10 mouse cellular contexts compared by ENCODE assay signal in the genomic region with DNA sequence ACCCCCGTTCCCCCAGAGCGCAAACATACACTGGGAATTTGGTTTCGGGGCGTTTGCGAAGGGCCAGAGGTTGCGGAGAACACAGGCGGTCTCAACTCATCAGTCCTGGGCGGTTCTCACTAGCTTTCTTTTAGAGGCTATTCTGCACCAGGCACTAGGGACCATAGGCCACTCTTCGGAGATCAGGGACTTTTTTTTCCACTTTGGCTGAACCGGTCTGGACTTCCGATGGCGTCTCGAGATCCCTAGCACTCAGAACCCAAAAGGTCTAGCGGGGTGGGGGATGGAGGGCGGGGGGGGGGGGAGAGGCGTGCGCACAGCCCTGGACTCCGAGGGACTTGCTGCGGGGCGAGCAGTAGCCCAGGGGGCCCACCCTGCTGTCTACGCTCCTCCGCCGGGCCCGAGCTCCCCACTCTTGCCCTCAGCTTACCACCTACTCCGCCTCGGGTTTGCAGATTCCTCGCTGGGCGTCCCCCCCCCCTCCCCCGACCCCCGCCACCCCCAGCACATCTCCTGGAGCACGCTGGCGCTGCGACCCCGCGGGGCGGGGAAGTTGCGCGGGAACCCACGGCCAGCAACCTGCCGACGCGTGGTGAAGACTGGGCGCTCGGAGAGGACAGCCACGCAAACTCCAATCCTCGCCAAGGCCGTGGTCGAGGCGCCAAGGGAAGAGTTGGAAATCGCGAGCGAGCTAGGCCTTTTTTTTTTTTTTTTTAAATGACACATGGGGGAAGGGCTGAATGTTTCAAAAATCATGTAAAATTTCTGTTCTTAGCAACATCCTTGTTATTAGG. TPM values are rescaled to one million over a fixed set of nuclear protein-coding genes. Genes with fewer than 3 reads are reported as not detected.
DNase-seq lines count a peak whose midpoint lies in the region; ATAC-seq and TF ChIP-seq lines count a peak whose summit lies in the region.
"Had no signal": no experiment of that assay in that cellular context is flagged by ENCODE, and none has a peak within 500 bp of the region (broad histone marks: within the 10 kb centered on the region; RNA-seq: fewer than 3 reads in every experiment).

No protein-coding gene starts in this region.

- H3K9ac ChIP-seq in ES-Bruce4 (ENCODE audit: low read depth, poor library complexity, severe bottlenecking), result peak overlapping the region; percentile 64
- peak overlapping the region; percentile 47 for H3K9ac ChIP-seq in forebrain, embryonic 16.5 days (replicated peaks; ENCODE audit: low read depth, low read length)
- H3K9ac ChIP-seq in liver, embryonic 15.5 days, result no peak overlapping the region

- peak overlapping the region; percentile 63 for H3K4me2 ChIP-seq in forebrain, embryonic 16.5 days (ENCODE audit: low read length)
- H3K4me2 ChIP-seq in liver, embryonic 15.5 days, result peak overlapping the region; percentile 29

- peaks cover 13% of the 10 kb centered on the region; the same call in 1 of the 2 replicates for H3K27me3 ChIP-seq in cerebellum, adult 2 months (ENCODE audit: control insufficient read depth, insufficient read depth, low read length)
- peaks cover 17% of the 10 kb centered on the region for H3K27me3 ChIP-seq in ES-Bruce4 (ENCODE audit: control insufficient read depth, insufficient read depth, low read length, poor library complexity, severe bottlenecking)
- no peaks in the 10 kb centered on the region for H3K27me3 ChIP-seq in forebrain, embryonic 16.5 days (replicated peaks; ENCODE audit: control insufficient read depth, insufficient read depth, low read length)
- peaks cover 79% of the 10 kb centered on the region for H3K27me3 ChIP-seq in liver, embryonic 15.5 days

- WGBS in cerebellum, adult 2 months, result 4% methylated on average over 52 of the region's 52 CpGs
- WGBS in forebrain, embryonic 16.5 days, result under 1% methylated on average over 44 of the region's 52 CpGs
- 3% methylated on average over 46 of the region's 52 CpGs for WGBS in liver, embryonic 15.5 days (ENCODE audit: insufficient replicate concordance)

- DNase-seq in cerebellum, postnatal 25 days, result peak; percentile 7 to 14
- no peak for DNase-seq in cerebellum, adult 2 months
- DNase-seq in c-Kit-positive CD71-positive TER-119-positive erythroid progenitor cells, embryonic 14.5 days (ENCODE audit: low spot score), result no peak
- no peak for DNase-seq in right cerebral cortex, postnatal 14 days

- H3K4me3 ChIP-seq in cerebellum, adult 2 months (replicated peaks; ENCODE audit: insufficient read depth, low read depth, low read length), result no peak overlapping the region
- peak overlapping the region; percentile 21; the same call in 1 of the 2 replicates for H3K4me3 ChIP-seq in ES-Bruce4 (ENCODE audit: low read depth, low read length)
- H3K4me3 ChIP-seq in forebrain, embryonic 16.5 days (replicated peaks; ENCODE audit: low read length), result peak overlapping the region; percentile 42
- H3K4me3 ChIP-seq in liver, embryonic 15.5 days (replicated peaks), result peak overlapping the region; percentile 14; the same call in 1 of the 2 replicates

- ATAC-seq in forebrain, embryonic 16.5 days, result no peak
- no peak for ATAC-seq in liver, embryonic 15.5 days (ENCODE audit: insufficient read depth)
- no peak for ATAC-seq in megakaryocyte-erythroid progenitor cell, adult 5-6 weeks (replicated peaks; ENCODE audit: low FRiP score, low TSS enrichment, poor library complexity, severe bottlenecking)

- H3K4me1 ChIP-seq in cerebellum, adult 2 months (ENCODE audit: control insufficient read depth, insufficient read depth, low read length), result peaks cover 4% of the 10 kb centered on the region; the same call in 1 of the 2 replicates
- H3K4me1 ChIP-seq in ES-Bruce4 (ENCODE audit: control insufficient read depth, insufficient read depth, low read length), result no peaks in the 10 kb centered on the region
- peaks cover 57% of the 10 kb centered on the region for H3K4me1 ChIP-seq in forebrain, embryonic 16.5 days (replicated peaks; ENCODE audit: control insufficient read depth, insufficient read depth, low read length)
- peaks cover 42% of the 10 kb centered on the region for H3K4me1 ChIP-seq in liver, embryonic 15.5 days (replicated peaks)

- TF ChIP-seq EP300 in ES-Bruce4 (IDR thresholded peaks at IDR 0.05; ENCODE audit: insufficient read depth, low read depth, low read length), result no peak

- no peak for TF ChIP-seq POLR2A in cerebellum, adult 2 months (IDR thresholded peaks at IDR 0.05; ENCODE audit: borderline replicate concordance, insufficient read depth, low read length)
- TF ChIP-seq POLR2A in ES-Bruce4 (IDR thresholded peaks at IDR 0.05; ENCODE audit: insufficient read depth, low read length), result no peak

- TF ChIP-seq CTCF in cerebellum, adult 2 months (IDR thresholded peaks at IDR 0.05; ENCODE audit: borderline replicate concordance, insufficient read depth, low read depth, low read length), result no peak
- TF ChIP-seq CTCF in ES-Bruce4 (IDR thresholded peaks at IDR 0.05; ENCODE audit: low read depth, low read length), result no peak

- H3K36me3 ChIP-seq in ES-Bruce4 (ENCODE audit: control insufficient read depth, insufficient read depth, low read length, poor library complexity, severe bottlenecking), result no peaks in the 10 kb centered on the region
- H3K36me3 ChIP-seq in forebrain, embryonic 16.5 days (ENCODE audit: control insufficient read depth, insufficient read depth), result no peaks in the 10 kb centered on the region
- H3K36me3 ChIP-seq in liver, embryonic 15.5 days (replicated peaks), result no peaks in the 10 kb centered on the region

- peaks cover 5% of the 10 kb centered on the region for H3K9me3 ChIP-seq in ES-Bruce4 (replicated peaks; ENCODE audit: control insufficient read depth, insufficient read depth, low read length, poor library complexity, severe bottlenecking)
- H3K9me3 ChIP-seq in forebrain, embryonic 16.5 days (ENCODE audit: control insufficient read depth, low read length), result no peaks in the 10 kb centered on the region
- H3K9me3 ChIP-seq in liver, embryonic 15.5 days (replicated peaks), result no peaks in the 10 kb centered on the region

- no peak overlapping the region for H3K27ac ChIP-seq in cerebellum, adult 2 months (ENCODE audit: insufficient read depth, low read length)
- H3K27ac ChIP-seq in ES-Bruce4 (ENCODE audit: insufficient read depth, low read length), result no peak overlapping the region
- H3K27ac ChIP-seq in forebrain, embryonic 16.5 days (ENCODE audit: low read length), result no peak overlapping the region
- H3K27ac ChIP-seq in liver, embryonic 15.5 days (replicated peaks), result no peak overlapping the region

RNA-seq across cellular contexts. Expression of a gene that starts 52.1 kb away (rescaled TPM):
- 40.1 and 41.7 TPM in 2 replicates for polyA plus RNA-seq in cerebellum, adult 2 months (2012; rRNA removed)
- 14.2 and 18.6 TPM in 2 replicates for polyA plus RNA-seq in ES-Bruce4 (2011; ENCODE audit: insufficient read depth, insufficient read length, low read depth, missing spikeins)
- polyA plus RNA-seq in forebrain, embryonic 16.5 days (2015; fragmentation: Nextera tagmentation; extraction: Ambion mirVana), result 44.9 and 49.3 TPM in 2 replicates
- polyA plus RNA-seq in liver, embryonic 15.5 days (2015; fragmentation: Nextera tagmentation; extraction: Ambion mirVana), result 12.0 and 12.2 TPM in 2 replicates
- total RNA-seq in megakaryocyte-erythroid progenitor cell, adult 5-6 weeks (2014; fragmentation: Nextera tagmentation), result 20.9 and 44.1 TPM in 2 replicates
- 33.5 and 48.7 TPM in 2 replicates for total RNA-seq in megakaryocyte-erythroid progenitor cell, adult 5-6 weeks (2017)

RNA-seq across cellular contexts. Expression of a gene that starts 52.3 kb away (rescaled TPM):
- 0.14 and 0.20 TPM in 2 replicates for polyA plus RNA-seq in cerebellum, adult 2 months (2012; rRNA removed)
- polyA plus RNA-seq in ES-Bruce4 (2011; ENCODE audit: insufficient read depth, insufficient read length, low read depth, missing spikeins), result not detected in 2 replicates
- 31.2 and 33.8 TPM in 2 replicates for polyA plus RNA-seq in forebrain, embryonic 16.5 days (2015; fragmentation: Nextera tagmentation; extraction: Ambion mirVana)
- polyA plus RNA-seq in liver, embryonic 15.5 days (2015; fragmentation: Nextera tagmentation; extraction: Ambion mirVana), result not detected in 2 replicates
- not detected in 2 replicates for total RNA-seq in megakaryocyte-erythroid progenitor cell, adult 5-6 weeks (2014; fragmentation: Nextera tagmentation)
- total RNA-seq in megakaryocyte-erythroid progenitor cell, adult 5-6 weeks (2017), result not detected in 2 replicates
- total RNA-seq: heart, adult 18-20 months had no signal
- polyA plus RNA-seq: C2C12 had no signal

Comparison
In these comparisons a context has a peak if more than half of its experiments do, and no peak if none do; other contexts are left out.
1. DNase-seq: peak in cerebellum, postnatal 25 days (2 of 2); none in cerebellum, adult 2 months (0 of 2), c-Kit-positive CD71-positive TER-119-positive erythroid progenitor cells, embryonic 14.5 days (single experiment) and right cerebral cortex, postnatal 14 days (single experiment).
2. RNA of a gene that starts 52.3 kb away (polyA plus RNA-seq): 31.2 to 33.8 TPM in forebrain, embryonic 16.5 days; 0.14 to 0.20 TPM in cerebellum, adult 2 months, not detected in liver, embryonic 15.5 days and not detected in ES-Bruce4; every median in the first group is over 10 times any median in the second.